Mouse (Mus musculus) lung, embryonic 15.5 days (tissue): ENCODE measurements around the gene Kcnh4. TPM values are rescaled to one million over a fixed set of nuclear protein-coding genes. Genes with fewer than 3 reads are reported as not detected.

Experiments used
- ATAC-seq: fragments of 200-750 bp; cut with Nextera tagmentation; 2 replicates; pipeline ENCODE4 v1.8.0; 2017; ENCODE audit warnings: moderate number of reproducible peaks, borderline replicate concordance; ENCODE audit not compliant: low FRiP score, low TSS enrichment; ENCODE audit errors: extremely low read depth
- H3K27ac ChIP-seq: fragments of 300-500 bp; sonication (generic); 2 replicates; pipeline ENCODE4 v1.5.1; 2015; ENCODE audit warnings: moderate library complexity, mild to moderate bottlenecking, inconsistent platforms
- H3K27me3 ChIP-seq: fragments of 300-500 bp; sonication (generic); 2 replicates; pipeline ENCODE4 v1.6.1; 2015; ENCODE audit warnings: inconsistent platforms
- H3K36me3 ChIP-seq: fragments of 300-500 bp; sonication (generic); 2 replicates; pipeline ENCODE4 v1.6.1; 2015; ENCODE audit warnings: inconsistent platforms
- H3K4me1 ChIP-seq: fragments of 300-500 bp; sonication (generic); 2 replicates; pipeline ENCODE4 v1.6.1; 2015; ENCODE audit warnings: inconsistent platforms
- H3K4me2 ChIP-seq: fragments of 300-500 bp; sonication (generic); 2 replicates; pipeline ENCODE4 v1.6.1; 2015; ENCODE audit warnings: inconsistent platforms, mild to moderate bottlenecking, moderate library complexity
- H3K4me3 ChIP-seq: fragments of 300-500 bp; sonication (generic); 2 replicates; pipeline ENCODE4 v1.5.1; 2015; ENCODE audit warnings: mild to moderate bottlenecking, inconsistent platforms
- H3K9ac ChIP-seq: fragments of 300-500 bp; sonication (generic); 2 replicates; pipeline ENCODE4 v1.6.1; 2015; ENCODE audit warnings: inconsistent platforms
- H3K9me3 ChIP-seq: fragments of 300-500 bp; sonication (generic); 2 replicates; pipeline ENCODE4 v1.6.1; 2016; ENCODE audit warnings: inconsistent platforms
- WGBS: fragments of 180-500 bp; shearing (Covaris S2); methylation state at CpG from one replicate; pipeline ENCODE4 v1.1.7; 2015; 5-methylcytosine and 5-hydroxymethylcytosine counted together
- polyA plus RNA-seq: library from polyadenylated mRNA; unstranded; fragments of >200 nt; fragmentation: Nextera tagmentation; extraction: Ambion mirVana; gene quantifications from 2 replicates; pipeline ENCODE4 v1.2.1, GENCODE M21; 2015

Gene Kcnh4
- polyA plus RNA-seq, 1 experiment from 2014 or later = not detected

GRCm38 (mm10) chr11:100702081-100702851 lies 57.5 kb downstream of the Kcnh4 start:
- Histone ChIP-seq H3K4me2 (peak overlapping the region; percentile 40), H3K36me3 (peaks cover 26% of the 10 kb centered on the region), H3K4me1 (peaks cover 17% of the 10 kb centered on the region), H3K9ac (no peak overlapping the region), H3K9me3 (no peaks in the 10 kb centered on the region), H3K27me3 (no peaks in the 10 kb centered on the region), H3K27ac (no peak overlapping the region), H3K4me3 (no peak overlapping the region)
- WGBS = 37% methylated on average over 19 of the region's 19 CpGs
- 0 out of 2 replicates have a peak, but pooled peaks have one; percentile 32 for ATAC-seq

- Histone ChIP-seq H3K4me1 (peaks cover 17% of the 10 kb centered on the region), H3K27me3 (no peaks in the 10 kb centered on the region), H3K4me3 (peak overlapping the region; percentile 24), H3K9ac (no peak overlapping the region), H3K36me3 (peaks cover 16% of the 10 kb centered on the region), H3K9me3 (no peaks in the 10 kb centered on the region), H3K4me2 (peak overlapping the region; percentile 50), H3K27ac (no peak overlapping the region)
- peak; percentile 43; the same call in 1 of the 2 replicates for ATAC-seq
- 6% methylated on average over 14 of the region's 14 CpGs for WGBS
Measured at GRCm38 (mm10) chr11:100701301-100701700, 58.4 kb downstream of the Kcnh4 start.

- Histone ChIP-seq H3K4me1 (peaks cover 17% of the 10 kb centered on the region), H3K4me3 (no peak overlapping the region), H3K27me3 (no peaks in the 10 kb centered on the region), H3K36me3 (peaks cover 10% of the 10 kb centered on the region), H3K4me2 (no peak overlapping the region), H3K27ac (no peak overlapping the region), H3K9me3 (no peaks in the 10 kb centered on the region), H3K9ac (no peak overlapping the region)
- ATAC-seq = no peak
- WGBS = 74% methylated on average over 3 of the region's 3 CpGs
Measured at GRCm38 (mm10) chr11:100700710-100701109, 59.0 kb downstream of the Kcnh4 start.

GRCm38 (mm10) chr11:100697921-100698320 lies 61.8 kb downstream of the Kcnh4 start:
- no peaks in the 10 kb centered on the region for H3K9me3 ChIP-seq
- peaks cover 15% of the 10 kb centered on the region for H3K4me1 ChIP-seq
- no peak overlapping the region for H3K27ac ChIP-seq
- H3K36me3 ChIP-seq = no peaks in the 10 kb centered on the region
- no peak for ATAC-seq
- no peak overlapping the region for H3K4me2 ChIP-seq
- no peaks in the 10 kb centered on the region; the same call in 1 of the 2 replicates for H3K27me3 ChIP-seq
- H3K9ac ChIP-seq = no peak overlapping the region
- 74% methylated on average over 7 of the region's 7 CpGs for WGBS
- no peak overlapping the region for H3K4me3 ChIP-seq

GRCm38 (mm10) chr11:100694926-100695325 lies 64.8 kb downstream of the Kcnh4 start:
- Histone ChIP-seq H3K4me1 (peaks cover 6% of the 10 kb centered on the region; the same call in 1 of the 2 replicates), H3K9ac (no peak overlapping the region), H3K27ac (no peak overlapping the region), H3K4me2 (no peak overlapping the region), H3K36me3 (no peaks in the 10 kb centered on the region), H3K27me3 (peaks cover 19% of the 10 kb centered on the region; the same call in 1 of the 2 replicates), H3K9me3 (no peaks in the 10 kb centered on the region), H3K4me3 (no peak overlapping the region)
- WGBS = 36% methylated on average over 5 of the region's 5 CpGs
- ATAC-seq = no peak

GRCm38 (mm10) chr11:100693154-100693553 lies 66.6 kb downstream of the Kcnh4 start:
- H3K9ac ChIP-seq = no peak overlapping the region
- no peak overlapping the region for H3K4me3 ChIP-seq
- whole genome bisulfite sequencing = 25% methylated on average over 5 of the region's 5 CpGs
- H3K36me3 ChIP-seq = no peaks in the 10 kb centered on the region
- no peak overlapping the region for H3K27ac ChIP-seq
- no peak overlapping the region for H3K4me2 ChIP-seq
- H3K9me3 ChIP-seq = no peaks in the 10 kb centered on the region
- H3K27me3 ChIP-seq = peaks cover 19% of the 10 kb centered on the region; the same call in 1 of the 2 replicates
- ATAC-seq = no peak
- H3K4me1 ChIP-seq = peaks cover 6% of the 10 kb centered on the region; the same call in 1 of the 2 replicates

- no peak for ATAC-seq
- WGBS = 1% methylated on average over 23 of the region's 23 CpGs
- peaks cover 19% of the 10 kb centered on the region; the same call in 1 of the 2 replicates for H3K27me3 ChIP-seq
- no peaks in the 10 kb centered on the region for H3K36me3 ChIP-seq
- H3K4me1 ChIP-seq = peaks cover 6% of the 10 kb centered on the region; the same call in 1 of the 2 replicates
- H3K9ac ChIP-seq = no peak within 1 kb of the TSS
- H3K4me2 ChIP-seq = peak within 1 kb of the TSS; percentile 56
- H3K27ac ChIP-seq = no peak within 1 kb of the TSS
- peak within 1 kb of the TSS; percentile 22 for H3K4me3 ChIP-seq
- H3K9me3 ChIP-seq = no peaks in the 10 kb centered on the region
Measured at GRCm38 (mm10) chr11:100692164-100692616, 67.6 kb downstream of the Kcnh4 start, which contains the start of gene Zfp385c. TSS of gene Zfp385c (minus strand) at chr11:100692455.

GRCm38 (mm10) chr11:100690389-100690788 lies 69.4 kb downstream of the Kcnh4 start:
- ATAC-seq = no peak
- H3K4me3 ChIP-seq = no peak overlapping the region
- WGBS = 65% methylated on average over 7 of the region's 7 CpGs
- no peak overlapping the region for H3K4me2 ChIP-seq
- H3K9ac ChIP-seq = no peak overlapping the region
- peaks cover 19% of the 10 kb centered on the region; the same call in 1 of the 2 replicates for H3K27me3 ChIP-seq
- H3K9me3 ChIP-seq = no peaks in the 10 kb centered on the region
- no peaks in the 10 kb centered on the region for H3K36me3 ChIP-seq
- H3K27ac ChIP-seq = no peak overlapping the region
- peaks cover 6% of the 10 kb centered on the region; the same call in 1 of the 2 replicates for H3K4me1 ChIP-seq

Other genes starting within 250 kb of the Kcnh4 start
- gene Acly, start 231.9 kb downstream of the Kcnh4 start, polyA plus RNA-seq = 151 and 153 TPM in 2 replicates
- gene Ttc25, start 214.3 kb downstream of the Kcnh4 start, polyA plus RNA-seq = 1.6 and 2.6 TPM in 2 replicates
- 28.7 and 32.3 TPM in 2 replicates for gene Cnp, start 185.0 kb downstream of the Kcnh4 start, polyA plus RNA-seq
- 57.1 and 58.7 TPM in 2 replicates for gene Nkiras2, start 140.7 kb downstream of the Kcnh4 start, polyA plus RNA-seq
- 215 and 229 TPM in 2 replicates for gene Dnajc7, start 139.8 kb downstream of the Kcnh4 start, polyA plus RNA-seq
- gene Zfp385c, start 67.5 kb downstream of the Kcnh4 start, polyA plus RNA-seq = 0.06 and 0.13 TPM in 2 replicates
- 3.0 and 3.8 TPM in 2 replicates for gene Dhx58, start 55.7 kb downstream of the Kcnh4 start, polyA plus RNA-seq
- gene Kat2a, start 47.5 kb downstream of the Kcnh4 start, polyA plus RNA-seq = 52.9 and 56.1 TPM in 2 replicates
- gene Hspb9, start 46.1 kb downstream of the Kcnh4 start, polyA plus RNA-seq = 0.23 and 0.32 TPM in 2 replicates
- gene Rab5c, start 21.7 kb downstream of the Kcnh4 start, polyA plus RNA-seq = 24.4 and 26.0 TPM in 2 replicates
- not detected in 2 replicates for gene Hcrt, start 3.0 kb upstream of the Kcnh4 start, polyA plus RNA-seq
- 6.1 and 6.4 TPM in 2 replicates for gene Ghdc, start 11.0 kb upstream of the Kcnh4 start, polyA plus RNA-seq
- 28.1 TPM in 2 replicates for gene Stat5b, start 90.8 kb upstream of the Kcnh4 start, polyA plus RNA-seq
- gene Stat5a, start 99.4 kb upstream of the Kcnh4 start, polyA plus RNA-seq = 8.2 and 9.5 TPM in 2 replicates
- 41.2 and 53.4 TPM in 2 replicates for gene Stat3, start 179.6 kb upstream of the Kcnh4 start, polyA plus RNA-seq
- gene Cavin1, start 210.9 kb upstream of the Kcnh4 start, polyA plus RNA-seq = 392 and 425 TPM in 2 replicates
- gene Atp6v0a1, start 249.5 kb upstream of the Kcnh4 start, polyA plus RNA-seq = 36.7 and 37.8 TPM in 2 replicates